Mouse (Mus musculus) liver, postnatal 0 days (tissue): Measurements from ENCODE around the gene Best2. TPM values are rescaled to one million over a fixed set of nuclear protein-coding genes. Genes with fewer than 3 reads are reported as not detected.

Experiments used
- ATAC-seq: fragments of 200-750 bp; cut with Nextera tagmentation; 2 replicates; pipeline ENCODE4 v1.8.0; 2017; ENCODE audit warnings: mild to moderate bottlenecking, moderate library complexity
- DNase-seq: peaks from one replicate; pipeline ENCODE4 v3.0.0-alpha.2; 2016
- H3K27ac ChIP-seq: fragments of 300-500 bp; sonication (generic); 2 replicates; pipeline ENCODE4 v1.5.1; 2014; ENCODE audit warnings: antibody characterized with exemption, moderate library complexity, mild to moderate bottlenecking, low read depth
- H3K27me3 ChIP-seq: fragments of 300-500 bp; sonication (generic); 2 replicates; pipeline ENCODE4 v1.6.1; 2014; ENCODE audit warnings: low read length, control low read depth, mixed read lengths; ENCODE audit not compliant: insufficient read depth
- H3K36me3 ChIP-seq: fragments of 300-500 bp; sonication (generic); replicated peaks from 2 replicates; pipeline ENCODE4 v1.6.1; 2014; ENCODE audit warnings: mild to moderate bottlenecking, control low read depth, low read length, moderate library complexity, mixed read lengths; ENCODE audit not compliant: insufficient read depth
- H3K4me1 ChIP-seq: fragments of 300-500 bp; sonication (generic); 2 replicates; pipeline ENCODE4 v1.6.1; 2014; ENCODE audit warnings: antibody characterized with exemption, mild to moderate bottlenecking, control low read depth; ENCODE audit not compliant: insufficient read depth
- H3K4me2 ChIP-seq: fragments of 300-500 bp; sonication (generic); 2 replicates; pipeline ENCODE4 v1.6.1; 2014; ENCODE audit warnings: low read depth, mild to moderate bottlenecking, low read length, moderate library complexity, mixed read lengths
- H3K4me3 ChIP-seq: fragments of 300-500 bp; sonication (generic); 2 replicates; pipeline ENCODE4 v1.5.1; 2014; ENCODE audit warnings: low read depth, low read length
- H3K9ac ChIP-seq: fragments of 300-500 bp; sonication (generic); replicated peaks from 2 replicates; pipeline ENCODE4 v1.6.1; 2014; ENCODE audit warnings: mild to moderate bottlenecking, moderate library complexity
- H3K9me3 ChIP-seq: fragments of 300-500 bp; sonication (generic); 2 replicates; pipeline ENCODE4 v1.6.1; 2016; ENCODE audit warnings: mild to moderate bottlenecking, control low read depth, low read length, mixed read lengths
- CTCF ChIP-seq: sonication (generic); IDR thresholded peaks from 2 replicates; pipeline ENCODE4 v1.5.1; 2016; ENCODE audit warnings: antibody characterized with exemption, low read depth
- EP300 ChIP-seq: IDR thresholded peaks from 2 replicates; pipeline ENCODE4 v1.6.1; 2016; ENCODE audit warnings: antibody characterized with exemption, low read depth, mild to moderate bottlenecking
- WGBS: fragments of 180-500 bp; shearing (Covaris S2); extraction: QIAGEN DNeasy Blood & Tissue Kit; methylation state at CpG from one replicate; pipeline ENCODE4 v1.1.7; 2014; ENCODE audit not compliant: insufficient replicate concordance; 5-methylcytosine and 5-hydroxymethylcytosine counted together
- polyA plus RNA-seq: library from polyadenylated mRNA; unstranded; fragments of >200 nt; fragmentation: Nextera tagmentation; extraction: Ambion mirVana; gene quantifications from 2 replicates; pipeline ENCODE4 v1.2.1, GENCODE M21; 2015

The Best2 gene
- polyA plus RNA-seq, 1 experiment from 2014 or later = not detected

DNA sequence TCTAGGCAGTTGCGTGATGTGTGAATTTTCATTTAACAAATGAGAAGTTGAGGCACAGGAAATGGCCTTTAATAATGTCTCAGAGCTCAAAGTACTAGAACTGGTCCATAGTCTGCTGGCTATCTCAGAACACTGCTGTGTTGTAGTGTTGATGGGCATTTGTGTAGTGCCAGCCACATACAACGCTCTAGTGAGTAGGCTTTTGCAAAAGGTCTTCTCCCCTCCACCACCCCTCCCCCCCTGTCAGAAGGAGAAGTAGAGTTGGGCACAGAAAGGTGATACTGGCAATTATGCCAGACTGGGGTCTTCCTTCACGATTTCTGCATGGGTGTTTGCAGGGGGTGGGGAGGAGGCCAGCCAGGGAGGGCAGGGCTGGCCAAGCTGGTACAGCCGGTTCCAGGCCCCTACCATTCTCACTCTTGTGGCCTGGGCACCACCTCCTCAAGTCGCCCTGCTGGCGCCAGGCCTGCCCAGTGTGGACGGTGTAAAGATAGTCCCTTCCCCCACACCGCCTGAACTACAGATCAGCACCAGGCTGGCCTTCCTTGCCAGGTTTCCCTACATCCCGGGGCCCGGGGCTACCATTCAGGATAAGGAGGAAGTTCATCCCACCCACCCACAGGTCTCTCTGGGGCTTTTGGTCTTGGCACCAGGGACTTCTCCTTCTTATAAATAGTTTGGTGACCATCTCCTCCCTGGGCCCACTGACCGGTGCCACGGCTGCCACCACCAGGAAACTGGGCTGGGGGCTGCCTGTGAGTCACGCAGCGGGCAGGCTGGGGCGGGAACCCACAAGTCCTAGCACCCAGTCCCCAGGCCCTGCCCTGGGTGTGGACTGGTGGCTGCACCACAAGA, 32.5 kb downstream of the Best2 start:
- H3K27ac ChIP-seq = peak overlapping the region; percentile 98
- H3K4me3 ChIP-seq = no peak overlapping the region
- H3K27me3 ChIP-seq = no peaks in the 10 kb centered on the region
- ATAC-seq (no peak), DNase-seq (no peak)
- H3K4me2 ChIP-seq = no peak overlapping the region
- no peak overlapping the region; the same call in 1 of the 2 replicates for H3K9ac ChIP-seq
- WGBS = 61% methylated on average over 15 of the region's 15 CpGs
- no peak for TF ChIP-seq CTCF
- peaks cover 80% of the 10 kb centered on the region for H3K4me1 ChIP-seq
- no peaks in the 10 kb centered on the region for H3K36me3 ChIP-seq
- no peaks in the 10 kb centered on the region for H3K9me3 ChIP-seq

DNA sequence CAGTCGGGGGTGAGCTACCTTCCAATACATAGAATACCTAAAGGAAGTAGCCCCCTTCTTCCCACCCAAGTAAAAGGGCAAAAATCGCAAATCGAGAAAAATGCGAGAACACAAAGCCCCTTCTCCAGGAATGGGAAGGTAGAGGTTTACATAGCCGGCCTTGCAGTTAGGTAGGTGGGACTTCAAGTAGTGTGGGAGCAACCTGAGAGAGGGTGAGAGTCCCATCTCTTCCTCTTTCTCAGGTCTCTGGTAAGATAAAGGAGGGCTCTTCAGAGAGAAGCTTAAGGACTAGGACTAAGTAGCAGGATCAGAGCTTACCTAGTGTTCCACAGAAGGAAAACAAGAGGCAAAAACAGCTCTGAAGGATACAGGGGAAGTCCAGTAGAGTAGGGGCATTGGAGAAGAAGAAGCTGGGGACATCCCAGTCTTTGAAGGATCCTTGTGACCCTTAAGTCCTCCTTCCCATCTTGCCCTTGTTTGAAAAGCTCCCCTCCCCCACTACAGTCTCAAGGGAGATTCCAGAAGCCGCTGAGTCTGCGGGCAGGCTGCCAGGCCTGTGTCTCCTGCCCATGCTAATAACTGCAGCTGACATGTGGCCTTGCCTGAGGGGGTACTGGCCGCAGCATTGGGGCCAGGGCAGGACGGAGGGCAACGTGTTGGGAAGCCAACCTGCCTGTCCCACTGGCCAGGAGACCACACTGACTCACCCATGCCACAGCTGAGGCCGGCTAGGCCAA, 33.5 kb downstream of the Best2 start:
- no peak for ATAC-seq
- 0 out of 2 replicates have a peak, but pooled peaks have one; percentile 10 for TF ChIP-seq EP300
- TF ChIP-seq CTCF = no peak
- H3K9ac ChIP-seq = peak overlapping the region; percentile 68
- 35% methylated on average over 11 of the region's 11 CpGs for WGBS
- peak overlapping the region; percentile 96 for H3K4me2 ChIP-seq
- no peaks in the 10 kb centered on the region for H3K27me3 ChIP-seq
- no peaks in the 10 kb centered on the region for H3K36me3 ChIP-seq
- H3K4me3 ChIP-seq = peak overlapping the region; percentile 70; the same call in 1 of the 2 replicates
- H3K4me1 ChIP-seq = peaks cover 74% of the 10 kb centered on the region
- peak; percentile 64 for DNase-seq
- H3K9me3 ChIP-seq = no peaks in the 10 kb centered on the region
- peak overlapping the region; percentile 98 for H3K27ac ChIP-seq

DNA sequence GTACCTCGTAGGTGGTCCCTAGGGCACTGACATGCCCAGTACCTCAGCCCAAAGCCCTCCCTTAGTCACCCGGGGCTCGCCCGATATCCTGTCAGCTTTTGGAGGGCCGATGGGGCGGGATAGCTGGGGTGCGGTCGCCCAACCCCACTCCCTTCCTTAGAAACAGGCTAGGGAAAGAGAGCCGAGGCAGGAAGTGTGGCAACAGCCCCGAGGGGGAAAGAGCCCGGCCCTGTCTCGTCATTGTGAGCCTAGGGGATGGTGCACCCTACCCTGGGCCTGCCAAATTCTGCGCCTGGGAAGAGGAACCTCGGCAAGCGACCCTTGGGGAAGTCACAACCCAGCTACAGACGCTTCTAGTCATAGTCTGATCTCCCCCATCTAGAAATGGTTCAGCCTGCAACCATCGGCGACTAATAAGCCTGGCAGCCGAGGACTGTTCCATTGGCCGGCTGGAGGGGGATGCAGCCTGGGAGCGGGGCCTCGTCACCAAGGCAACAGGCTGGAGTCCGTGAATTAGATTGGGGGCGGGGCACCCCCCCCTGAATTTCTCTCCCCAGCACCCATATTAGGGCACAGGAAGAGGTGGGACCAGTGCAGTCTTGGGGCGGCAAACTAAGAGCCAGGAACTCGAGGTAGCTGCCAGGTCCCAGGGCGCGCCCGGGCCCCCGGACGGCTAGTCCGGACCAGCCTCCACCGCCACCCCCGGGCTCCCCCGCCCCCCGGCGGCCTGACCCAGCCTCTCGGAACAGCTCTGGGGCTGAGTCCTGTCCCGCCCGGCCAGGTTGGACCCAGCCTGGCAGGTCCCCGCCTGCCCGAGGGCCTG, 34.5 kb downstream of the Best2 start:
- 2% methylated on average over 41 of the region's 42 CpGs for WGBS
- ATAC-seq = peak; percentile 48

DNA sequence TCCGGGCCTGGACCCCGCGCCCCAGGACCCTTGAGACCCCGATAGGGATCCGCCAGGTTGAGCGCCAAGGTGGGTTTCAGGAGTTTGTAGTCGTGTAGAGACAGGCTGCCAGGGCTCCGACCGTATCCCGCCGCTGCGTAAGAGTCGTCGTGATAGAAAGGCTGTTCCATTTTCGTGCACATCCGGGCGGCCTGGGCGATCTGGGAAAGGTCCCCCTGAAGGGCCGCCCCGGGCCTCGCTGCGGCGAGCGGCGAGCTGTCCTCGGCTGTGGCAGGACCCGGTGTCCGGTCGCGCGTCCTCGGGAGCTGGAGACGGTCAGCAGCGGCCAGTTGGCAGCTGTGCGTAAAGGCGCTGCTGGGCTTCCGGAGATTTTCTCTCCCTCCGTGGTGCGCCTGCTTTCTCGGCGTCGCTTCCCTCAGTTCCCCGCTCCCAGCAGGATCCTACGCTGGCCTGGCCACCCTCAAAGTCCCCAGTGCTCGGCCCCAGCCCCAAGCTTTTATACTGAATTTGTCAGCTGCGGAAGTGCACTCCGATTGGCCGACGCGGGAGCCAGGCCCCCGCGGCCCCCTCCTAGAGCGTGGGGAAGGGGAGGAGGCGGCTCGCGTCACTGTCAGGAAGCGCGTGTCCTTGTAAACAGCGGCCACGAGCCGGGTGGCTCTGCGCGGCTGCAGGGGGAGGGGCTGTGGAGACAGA, 35.9 kb downstream of the Best2 start, which contains the start of gene Junb:
Gene Junb (minus strand): TSS at position 471 of the 693 bp plus-strand sequence.
- TF ChIP-seq CTCF (no peak), EP300 (peak; percentile 86)
- WGBS = under 1% methylated on average over 61 of the region's 63 CpGs
- peak; percentile 92 for DNase-seq

More for the DNA sequence above, 34.5 kb downstream of the Best2 start:
- no peaks in the 10 kb centered on the region for H3K27me3 ChIP-seq
- H3K27ac ChIP-seq = peak overlapping the region; percentile 98
- TF ChIP-seq EP300 = peak; percentile 31; the same call in 1 of the 2 replicates
- TF ChIP-seq CTCF = no peak
- peaks cover 74% of the 10 kb centered on the region for H3K4me1 ChIP-seq
- H3K9me3 ChIP-seq = no peaks in the 10 kb centered on the region
- DNase-seq = peak; percentile 93
- peaks cover 3% of the 10 kb centered on the region; the same call in 1 of the 2 replicates for H3K36me3 ChIP-seq
- peak overlapping the region; percentile 96 for H3K4me2 ChIP-seq
- peak overlapping the region; percentile 70 for H3K4me3 ChIP-seq
- peak overlapping the region; percentile 68 for H3K9ac ChIP-seq

DNA sequence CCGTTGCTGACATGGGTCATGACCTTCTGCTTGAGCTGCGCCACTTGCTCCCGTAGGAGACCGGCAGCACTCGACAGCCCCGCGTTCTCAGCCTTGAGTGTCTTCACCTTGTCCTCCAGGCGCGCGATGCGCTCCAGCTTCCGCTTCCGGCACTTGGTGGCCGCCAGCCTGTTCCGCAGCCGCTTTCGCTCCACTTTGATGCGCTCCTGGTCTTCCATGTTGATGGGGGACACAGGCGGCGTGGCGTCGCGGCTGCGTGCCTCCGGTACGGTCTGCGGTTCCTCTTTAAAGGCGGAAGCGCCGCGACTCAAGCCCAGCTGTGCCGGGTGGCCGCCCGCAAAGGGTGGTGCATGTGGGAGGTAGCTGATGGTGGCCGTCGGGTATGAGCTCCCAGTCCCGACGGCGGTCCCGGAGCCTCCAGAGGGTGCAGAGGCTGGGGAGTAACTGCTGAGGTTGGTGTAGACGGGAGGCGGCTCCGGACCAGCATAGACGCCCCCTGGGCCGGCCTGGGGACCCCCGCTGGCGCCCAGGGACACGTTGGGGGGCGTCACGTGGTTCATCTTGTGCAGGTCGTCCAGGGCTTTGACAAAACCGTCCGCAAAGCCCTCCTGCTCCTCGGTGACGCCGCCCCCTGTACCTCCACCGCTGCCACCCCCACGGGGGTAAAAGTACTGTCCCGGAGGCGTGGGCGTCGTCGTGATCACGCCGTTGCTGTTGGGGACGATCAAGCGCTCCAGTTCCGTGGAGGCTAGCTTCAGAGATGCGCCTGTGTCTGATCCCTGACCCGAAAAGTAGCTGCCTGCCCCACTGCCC, 36.7 kb downstream of the Best2 start:
- DNase-seq (peak; percentile 80), ATAC-seq (no peak)
- TF ChIP-seq CTCF (no peak), EP300 (no peak)
- Histone ChIP-seq H3K4me3 (peak overlapping the region; percentile 70), H3K9ac (peak overlapping the region; percentile 93), H3K36me3 (peaks cover 23% of the 10 kb centered on the region), H3K4me1 (peaks cover 74% of the 10 kb centered on the region), H3K27me3 (no peaks in the 10 kb centered on the region), H3K4me2 (peak overlapping the region; percentile 96), H3K27ac (peak overlapping the region; percentile 98), H3K9me3 (no peaks in the 10 kb centered on the region)
- WGBS = under 1% methylated on average over 70 of the region's 70 CpGs

More for the DNA sequence above, 35.9 kb downstream of the Best2 start, which contains the start of gene Junb:
- Histone ChIP-seq H3K27me3 (no peaks in the 10 kb centered on the region), H3K4me3 (peak within 1 kb of the TSS; percentile 70), H3K9ac (peak within 1 kb of the TSS; percentile 93), H3K4me1 (peaks cover 75% of the 10 kb centered on the region), H3K4me2 (peak within 1 kb of the TSS; percentile 96), H3K27ac (peak within 1 kb of the TSS; percentile 98), H3K9me3 (no peaks in the 10 kb centered on the region), H3K36me3 (peaks cover 16% of the 10 kb centered on the region)
- ATAC-seq = peak; percentile 40
